Mouse (Mus musculus) spleen, adult 2 months (tissue): Measurements from ENCODE around the gene Strn4.

Source experiments
- CTCF ChIP-seq: fragments of 200-500 bp; IDR thresholded peaks from 2 replicates; pipeline ENCODE4 v1.5.1; 2011; ENCODE audit warnings: mild to moderate bottlenecking, inconsistent platforms; ENCODE audit not compliant: insufficient read depth, insufficient read length, insufficient replicate concordance; ENCODE audit errors: extremely low read depth
- POLR2A ChIP-seq: fragments of 200-500 bp; IDR thresholded peaks from 2 replicates; pipeline ENCODE4 v1.6.1; 2011; ENCODE audit warnings: low read depth, low read length, inconsistent platforms

DNA sequence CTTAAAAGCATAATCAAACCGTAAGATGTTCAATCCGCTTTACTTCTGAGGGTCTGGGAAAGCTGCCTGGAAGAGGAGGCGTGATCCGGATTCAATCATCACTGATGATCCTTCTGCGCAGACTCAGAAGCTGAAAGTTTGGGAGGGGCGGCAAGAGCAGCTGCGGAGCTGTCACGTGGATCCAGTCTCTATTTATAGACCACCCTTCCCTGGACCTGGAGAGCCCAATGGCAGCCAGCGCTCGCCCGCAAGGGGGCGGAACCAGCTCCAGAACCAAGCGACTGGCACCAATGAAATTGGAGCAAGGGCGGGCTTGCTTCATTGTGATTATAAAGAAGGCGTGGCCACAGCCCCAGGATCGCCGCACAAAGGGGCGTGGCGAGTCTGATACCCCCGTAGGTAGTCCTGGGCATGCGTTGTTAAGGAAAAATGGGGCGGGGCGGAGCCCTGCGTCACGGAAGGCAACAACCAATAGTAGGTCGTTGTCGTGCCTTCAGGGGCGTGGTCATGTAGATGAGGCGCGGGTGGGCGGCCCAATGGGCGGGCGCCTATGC lies 59.1 kb downstream of the Strn4 start:
- no peak for TF ChIP-seq CTCF
- no peak for TF ChIP-seq POLR2A
